Mouse (Mus musculus) ES-Bruce4 (cell line): Measurements from ENCODE around the gene Ntsr2.

Experiments
- CTCF ChIP-seq: IDR thresholded peaks from one replicate; pipeline ENCODE4 v1.8.1; 2011; ENCODE audit warnings: low read depth, low read length
- POLR2A ChIP-seq: IDR thresholded peaks from one replicate; pipeline ENCODE4 v1.8.1; 2011; ENCODE audit warnings: low read length; ENCODE audit not compliant: insufficient read depth

DNA sequence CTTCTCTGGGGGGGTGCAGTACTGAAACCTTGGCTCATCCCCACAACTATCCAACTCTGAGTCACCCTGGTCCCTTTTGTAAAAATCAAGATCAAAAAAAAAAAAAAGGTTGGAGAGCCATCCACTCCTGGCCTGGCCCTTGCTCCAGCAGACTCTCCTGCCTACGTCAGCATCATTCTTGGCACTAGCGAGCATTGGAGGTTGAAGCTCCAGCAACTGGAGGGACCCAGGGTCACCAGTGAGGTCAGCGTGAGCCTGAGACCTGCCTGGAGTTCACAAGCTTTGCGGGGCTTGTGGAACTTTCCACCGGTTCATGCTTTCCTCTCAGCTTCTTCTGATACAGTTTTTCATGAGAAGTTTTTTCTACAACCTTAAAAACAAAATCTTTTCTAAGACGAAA is 13.1 kb upstream of the Ntsr2 start:
- TF ChIP-seq POLR2A (no peak), CTCF (no peak)
